In genomic region chr1:81076831-81077664, GRCm38 (mm10) we compare ENCODE assay signal across 9 mouse cellular contexts. TPM values are rescaled to one million over a fixed set of nuclear protein-coding genes. Genes with fewer than 3 reads are reported as not detected.
A peak's percentile ranks its signal among the peaks of the same experiment; 100 is the strongest.
DNase-seq lines count a peak whose midpoint lies in the region; ATAC-seq and TF ChIP-seq lines count a peak whose summit lies in the region.
"Had no signal": no experiment of that assay in that cellular context is flagged by ENCODE, and none has a peak within 500 bp of the region (broad histone marks: within the 10 kb centered on the region; RNA-seq: fewer than 3 reads in every experiment).

Nyap2 (plus strand) TSS chr1:81076950.

- peak; percentile 60 for DNase-seq in layer of hippocampus, adult 11-12 months (ENCODE audit: low spot score)
- no peak for DNase-seq in layer of hippocampus, adult 9-10 months (ENCODE audit: low spot score)
- peak; percentile 52 for DNase-seq in forebrain, embryonic 11.5 days (ENCODE audit: low spot score)
- peak; percentile 73 for DNase-seq in layer of hippocampus, adult 9-11 months
- DNase-seq in T-cell, adult 2 months (ENCODE audit: low spot score), result no peak
- no peak for DNase-seq in stomach, postnatal 0 days (ENCODE audit: low spot score)
- DNase-seq in gastrocnemius, adult 18-20 months (ENCODE audit: low spot score), result no peak

- H3K79me2 ChIP-seq in myocyte (ENCODE audit: control insufficient read depth, insufficient read depth), result no peaks in the 10 kb centered on the region

- peak; percentile 64 for ATAC-seq in forebrain, embryonic 11.5 days (replicated peaks; ENCODE audit: low FRiP score)
- no peak for ATAC-seq in stomach, postnatal 0 days (ENCODE audit: low FRiP score, low TSS enrichment)

- no peak for TF ChIP-seq EP300 in stomach, postnatal 0 days (optimal IDR thresholded peaks at IDR 0.05)

- peak within 1 kb of the TSS; percentile 14 for H3K4me3 ChIP-seq in forebrain, embryonic 11.5 days (ENCODE audit: low read depth, low read length)
- H3K4me3 ChIP-seq in myocyte, result no peak within 1 kb of the TSS
- H3K4me3 ChIP-seq in stomach, postnatal 0 days (ENCODE audit: low read depth, low read length), result no peak within 1 kb of the TSS
- H3K4me3 ChIP-seq: megakaryocyte, embryonic 14.5 days had no signal

- H3ac ChIP-seq in myocyte (ENCODE audit: control insufficient read depth, insufficient read length), result no peak within 1 kb of the TSS

- no peak for TF ChIP-seq CTCF in stomach, postnatal 0 days (IDR thresholded peaks at IDR 0.05; ENCODE audit: low read depth)

- H3K4me2 ChIP-seq in forebrain, embryonic 11.5 days (ENCODE audit: low read depth, low read length, severe bottlenecking), result peak within 1 kb of the TSS; percentile 39
- H3K4me2 ChIP-seq in myocyte (ENCODE audit: low read depth), result no peak within 1 kb of the TSS
- no peak within 1 kb of the TSS for H3K4me2 ChIP-seq in stomach, postnatal 0 days (replicated peaks; ENCODE audit: low read depth)

- H3K9me3 ChIP-seq in forebrain, embryonic 11.5 days (ENCODE audit: control insufficient read depth, low read length), result no peaks in the 10 kb centered on the region
- no peaks in the 10 kb centered on the region for H3K9me3 ChIP-seq in stomach, postnatal 0 days (ENCODE audit: control insufficient read depth, low read length)
- H3K9me3 ChIP-seq: megakaryocyte, embryonic 14.5 days had no signal

- H3K27ac ChIP-seq in forebrain, embryonic 11.5 days (ENCODE audit: low read depth, low read length), result peak within 1 kb of the TSS; percentile 73
- H3K27ac ChIP-seq in stomach, postnatal 0 days (replicated peaks), result no peak within 1 kb of the TSS

- no peaks in the 10 kb centered on the region for H3K27me3 ChIP-seq in forebrain, embryonic 11.5 days (ENCODE audit: control insufficient read depth, insufficient read depth, low read length)
- H3K27me3 ChIP-seq in myocyte (ENCODE audit: control insufficient read depth, insufficient read depth, insufficient read length), result no peaks in the 10 kb centered on the region
- no peaks in the 10 kb centered on the region for H3K27me3 ChIP-seq in stomach, postnatal 0 days (ENCODE audit: control insufficient read depth, insufficient read depth, low read length)
- H3K27me3 ChIP-seq: megakaryocyte, embryonic 14.5 days had no signal

- peak within 1 kb of the TSS; percentile 17 for H3K9ac ChIP-seq in forebrain, embryonic 11.5 days (ENCODE audit: low read length)
- no peak within 1 kb of the TSS for H3K9ac ChIP-seq in stomach, postnatal 0 days (ENCODE audit: low read length)

- no peaks in the 10 kb centered on the region for H3K36me3 ChIP-seq in forebrain, embryonic 11.5 days (ENCODE audit: control insufficient read depth, insufficient read depth, low read length)
- H3K36me3 ChIP-seq in myocyte (ENCODE audit: control insufficient read depth, insufficient read depth), result no peaks in the 10 kb centered on the region
- H3K36me3 ChIP-seq in stomach, postnatal 0 days (ENCODE audit: control insufficient read depth, insufficient read depth, low read length), result no peaks in the 10 kb centered on the region

- 16% methylated on average over 16 of the region's 16 CpGs for WGBS in forebrain, embryonic 11.5 days
- WGBS in stomach, postnatal 0 days, result 36% methylated on average over 16 of the region's 16 CpGs

- TF ChIP-seq POLR2A in myocyte (IDR thresholded peaks at IDR 0.05; ENCODE audit: insufficient read length, low read depth), result no peak

- no peaks in the 10 kb centered on the region for H3K4me1 ChIP-seq in forebrain, embryonic 11.5 days (replicated peaks; ENCODE audit: control insufficient read depth, insufficient read depth, low read length)
- H3K4me1 ChIP-seq in stomach, postnatal 0 days (replicated peaks; ENCODE audit: control insufficient read depth, insufficient read depth), result no peaks in the 10 kb centered on the region
- H3K4me1 ChIP-seq: megakaryocyte, embryonic 14.5 days had no signal

TF ChIP-seq in myocyte, 11 proteins besides CTCF, POLR2A, EP300 and RAD21:
- TF ChIP-seq REST (IDR thresholded peaks at IDR 0.05; ENCODE audit: insufficient read depth, insufficient read length) (peak; percentile 23), USF1 (IDR thresholded peaks at IDR 0.05; ENCODE audit: low read depth) (no peak), CEBPB (IDR thresholded peaks at IDR 0.05; ENCODE audit: insufficient read depth, poor library complexity, severe bottlenecking) (no peak), SRF (IDR thresholded peaks at IDR 0.05; ENCODE audit: control insufficient read depth, insufficient read length, low read depth) (no peak), MYOD1 (IDR thresholded peaks at IDR 0.05; ENCODE audit: control insufficient read depth in 1 of 3, insufficient read length in 2 of 3, low read depth in 2 of 3) (no peak), MYOG (IDR thresholded peaks at IDR 0.05; ENCODE audit: control insufficient read depth in 1 of 3, insufficient read depth in 1 of 3, insufficient read length in 2 of 3, low read depth in 2 of 3) (no peak), TCF12 (IDR thresholded peaks at IDR 0.05; ENCODE audit: insufficient read depth, poor library complexity, severe bottlenecking) (no peak), E2F4 (IDR thresholded peaks at IDR 0.05; ENCODE audit: insufficient read depth) (no peak), MAX (IDR thresholded peaks at IDR 0.05; ENCODE audit: low read depth) (no peak)

RNA-seq across cellular contexts. Expression of gene Nyap2, which starts in this region (rescaled TPM):
- polyA plus RNA-seq in forebrain, embryonic 11.5 days (2014; fragmentation: Nextera tagmentation; extraction: Ambion mirVana), result 1.1 TPM in 2 replicates
- polyA plus RNA-seq in myocyte (2012; fragmentation: generic; extraction: Trizol), result under 0.01 TPM
- polyA plus RNA-seq in stomach, postnatal 0 days (2015; fragmentation: Nextera tagmentation; extraction: Ambion mirVana), result 0.19 and 0.28 TPM in 2 replicates
- not detected for total RNA-seq in gastrocnemius, adult 18-20 months (2021)

Comparison
In these comparisons a context has a peak if more than half of its experiments do, and no peak if none do; other contexts are left out.
1. DNase-seq: peak in layer of hippocampus, adult 11-12 months (single experiment), forebrain, embryonic 11.5 days (single experiment) and layer of hippocampus, adult 9-11 months (single experiment); none in layer of hippocampus, adult 9-10 months (single experiment), T-cell, adult 2 months (single experiment), stomach, postnatal 0 days (single experiment) and gastrocnemius, adult 18-20 months (single experiment).